Mouse (Mus musculus) MEL-GATA-1-ER (cell line): Measurements from ENCODE around the gene Rpl9.

Source experiments
- DNase-seq: peaks from one replicate; pipeline ENCODE4 v3.0.0-alpha.2; 2012; ENCODE audit warnings: low read depth; ENCODE audit errors: extremely low read depth

Gene Rpl9

DNA sequence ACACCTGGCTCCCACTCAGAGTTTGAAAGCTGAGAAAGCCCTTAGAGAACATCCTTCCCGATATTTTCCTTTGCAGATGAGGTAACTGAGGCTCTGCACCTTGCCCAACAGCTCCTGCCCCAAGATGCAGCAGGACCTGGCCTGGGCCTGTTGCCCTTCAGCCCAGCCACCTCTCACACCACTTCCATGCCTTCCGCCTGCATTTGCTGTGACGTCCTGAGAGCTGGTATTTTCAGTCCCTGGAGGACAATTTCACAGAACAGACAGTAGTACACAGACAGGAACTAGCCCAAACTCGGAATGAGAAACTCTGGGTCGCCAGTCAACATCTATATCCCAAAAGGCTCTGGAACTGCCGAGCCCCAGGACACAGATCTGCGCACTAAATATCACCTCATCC is 16.5 kb downstream of the Rpl9 start:
- no peak for DNase-seq

DNA sequence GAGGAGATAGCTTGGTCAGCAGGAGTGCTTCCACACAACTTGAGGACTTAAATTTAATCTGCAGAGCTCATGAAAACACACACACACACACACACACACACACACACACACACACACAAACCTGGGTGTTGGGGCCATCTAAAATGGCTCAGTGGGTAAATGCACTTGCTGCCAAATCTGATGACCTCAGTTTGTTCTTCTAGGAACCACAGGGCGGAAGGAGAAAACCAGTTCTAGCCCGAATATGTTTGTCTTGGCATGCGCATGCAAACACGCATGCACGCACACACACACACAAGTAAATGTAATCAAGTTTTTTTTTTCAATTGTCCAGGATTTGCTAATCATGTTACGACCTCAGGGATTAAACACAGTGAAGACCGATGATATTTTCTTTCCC is 19.7 kb downstream of the Rpl9 start:
- DNase-seq, result no peak

DNA sequence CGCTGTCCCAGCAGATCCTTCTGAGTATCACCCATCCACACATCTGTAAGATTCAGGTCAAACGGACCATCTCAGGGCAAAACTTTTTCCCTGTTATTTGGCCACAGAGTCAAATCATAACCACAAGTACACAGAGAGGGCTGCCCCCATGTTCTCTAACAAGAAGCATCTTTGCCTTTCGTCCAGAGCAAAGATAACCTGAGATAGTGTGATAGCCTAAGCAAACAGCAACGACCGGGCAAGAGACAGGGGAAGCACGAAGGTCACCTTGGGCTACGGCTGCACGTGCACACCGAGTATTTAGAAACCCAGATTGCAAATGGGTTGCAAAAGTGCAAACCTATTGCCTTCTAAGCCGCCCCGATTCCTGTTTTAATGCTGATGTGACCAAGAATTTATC is 23.4 kb downstream of the Rpl9 start:
- DNase-seq, result no peak

DNA sequence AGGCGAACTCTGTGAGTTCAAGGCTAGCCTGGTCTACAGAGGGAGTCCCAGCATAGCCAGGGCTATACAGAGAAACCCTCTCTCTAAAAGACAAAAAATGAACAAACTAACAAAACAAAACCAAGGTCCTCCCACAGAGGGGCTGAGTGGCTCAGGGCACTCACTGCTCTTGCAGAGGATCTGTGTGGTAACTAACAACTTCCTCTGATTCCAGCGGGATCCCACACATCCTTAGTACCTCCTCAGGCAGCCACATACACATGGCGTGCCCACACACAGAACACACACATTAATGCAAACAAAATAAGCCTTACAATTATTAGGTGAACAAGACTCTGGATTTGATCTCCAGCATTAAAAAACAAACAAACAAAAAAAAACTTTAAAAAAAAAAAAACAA is 33.5 kb downstream of the Rpl9 start:
- DNase-seq, result no peak

DNA sequence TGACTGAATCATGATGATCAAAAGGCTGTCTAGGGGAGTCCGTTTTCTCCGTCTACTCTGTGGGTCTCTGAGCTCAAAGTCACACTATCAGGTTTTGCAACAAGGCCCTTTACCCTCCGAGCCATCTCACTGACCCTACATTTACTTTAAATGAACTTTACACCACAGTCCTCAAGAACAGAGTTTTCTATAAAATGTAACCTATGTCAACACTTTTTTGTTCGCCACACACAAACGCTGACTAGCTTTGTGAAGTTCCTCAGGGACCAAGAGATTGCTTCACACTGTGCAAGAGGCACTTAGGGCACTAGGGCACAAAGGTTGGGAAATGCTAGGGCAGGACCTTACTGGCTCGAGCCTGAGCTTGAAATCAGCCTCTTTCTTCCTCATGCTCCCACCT is 34.4 kb downstream of the Rpl9 start:
- no peak for DNase-seq

DNA sequence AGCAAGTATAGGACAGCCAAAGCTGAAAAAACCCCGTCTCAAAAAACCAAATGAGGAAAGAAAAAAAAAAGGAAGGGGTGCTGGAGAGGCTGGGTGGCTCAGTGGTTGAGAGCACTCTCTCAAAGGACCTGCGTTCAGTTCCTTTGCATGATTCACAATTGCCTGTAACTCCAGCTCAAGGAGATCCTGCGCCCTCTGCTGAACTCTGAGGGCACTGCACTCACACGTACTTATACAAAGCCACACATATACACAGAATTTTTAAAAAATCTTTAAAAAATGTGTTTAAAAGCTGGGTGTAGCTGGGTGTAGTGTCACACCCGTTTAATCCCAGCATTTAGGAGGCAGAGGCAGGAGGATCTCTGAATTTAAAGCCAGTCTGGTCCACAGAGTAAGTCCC is 36.3 kb downstream of the Rpl9 start:
- no peak for DNase-seq

DNA sequence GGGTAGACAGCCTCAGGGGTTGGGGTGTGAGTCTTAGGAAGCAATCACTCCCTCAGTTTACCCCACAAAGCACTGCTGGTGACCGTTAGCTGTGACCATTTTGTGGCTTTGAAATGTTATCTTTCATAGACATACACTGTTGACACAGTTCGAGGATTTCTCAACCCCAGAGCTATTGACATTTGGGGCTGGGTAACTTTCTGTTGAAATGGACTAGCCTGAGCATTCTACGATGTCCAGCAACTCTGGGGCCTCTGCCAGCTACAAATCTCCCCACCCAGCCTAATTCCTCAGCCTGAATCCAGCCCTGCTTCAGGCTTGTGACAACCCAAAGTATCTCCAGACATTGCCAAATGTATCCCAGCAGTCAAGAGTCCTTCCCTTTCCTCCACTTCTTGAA is 37.1 kb downstream of the Rpl9 start:
- DNase-seq, result no peak

DNA sequence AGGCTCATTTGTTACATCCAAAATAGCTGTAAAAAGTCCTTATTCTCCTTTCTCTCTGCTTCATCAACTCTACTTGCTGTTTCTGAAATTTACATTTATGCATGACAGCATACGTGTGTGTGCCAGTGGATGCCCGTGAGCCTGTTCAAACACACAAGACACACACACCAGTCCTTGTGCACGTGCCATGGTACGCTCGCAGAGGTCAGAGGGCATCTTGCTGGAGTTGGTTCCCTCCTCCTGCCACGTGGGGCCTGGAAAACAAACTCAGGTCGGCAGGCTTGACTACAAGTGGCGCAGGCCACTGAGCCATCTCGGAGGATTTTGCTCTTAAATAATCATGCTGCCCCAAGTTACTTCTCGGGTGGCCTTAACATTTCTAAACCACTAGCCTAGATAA is 40.7 kb downstream of the Rpl9 start:
- DNase-seq, result no peak

DNA sequence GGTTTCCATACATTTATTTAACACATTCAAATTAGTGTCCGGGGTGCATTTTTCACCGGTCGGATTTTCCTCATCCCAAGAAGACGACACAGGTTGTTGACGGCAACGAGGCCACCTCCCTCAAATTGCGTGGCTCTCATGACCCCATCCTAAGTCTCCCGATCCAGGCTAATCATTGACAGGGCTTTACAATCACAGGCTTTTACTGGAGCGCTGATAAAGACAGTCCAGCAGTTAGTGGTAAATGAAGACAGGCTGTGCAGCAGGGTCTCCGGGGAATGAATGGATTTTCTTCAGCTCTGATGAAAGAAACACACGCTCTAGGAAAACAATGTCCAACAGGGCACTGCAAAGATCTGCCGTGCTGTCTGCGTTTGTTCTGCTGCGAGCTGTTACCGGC is 43.1 kb downstream of the Rpl9 start, which contains the start of gene Klb:
Klb (plus strand) TSS at position 147 of the 400 bp plus-strand sequence.
- DNase-seq, result no peak

DNA sequence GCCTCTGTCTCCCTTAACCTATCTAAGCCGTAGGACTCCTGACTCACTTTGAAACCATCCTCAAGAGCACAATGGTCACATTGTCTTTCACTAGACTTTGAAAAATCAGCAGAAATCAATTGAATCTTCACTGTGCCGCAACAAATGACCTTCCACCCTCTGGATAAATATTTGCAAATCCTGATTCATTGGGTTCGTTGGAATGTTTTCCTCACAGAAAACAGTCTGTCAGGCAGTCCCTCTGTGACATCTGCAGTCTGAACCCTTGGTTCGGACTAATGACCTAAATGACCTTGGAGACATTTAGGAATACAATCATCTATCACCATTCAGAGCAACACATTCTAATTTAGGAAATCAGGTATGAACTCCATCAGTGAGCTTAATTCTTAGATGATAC is 51.1 kb downstream of the Rpl9 start:
- no peak for DNase-seq

DNA sequence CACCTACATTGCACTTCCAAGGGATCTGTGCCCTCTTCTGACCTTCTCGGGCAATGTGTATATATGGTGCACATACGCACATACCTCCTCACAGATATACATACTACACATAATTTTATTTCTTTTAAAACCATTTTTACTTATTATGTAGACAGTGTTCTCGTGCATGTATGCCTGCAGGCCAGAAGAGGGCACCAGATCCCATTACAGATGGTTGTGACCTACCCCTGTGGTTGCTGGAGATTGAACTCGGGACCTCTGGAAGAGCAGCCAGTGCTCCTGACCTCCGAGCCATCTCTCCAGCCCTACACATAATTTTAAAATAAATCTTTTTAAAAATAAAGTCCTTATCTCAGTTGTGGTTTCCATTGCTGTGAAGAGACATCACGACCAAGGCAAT is 52.9 kb downstream of the Rpl9 start:
- no peak for DNase-seq
